Mouse (Mus musculus): ENCODE results near the gene Nxph3.

GRCm38 (mm10) chr11:95516491-95516911, 2.1 kb upstream of the Nxph3 start:
- TF ChIP-seq CTCF (IDR thresholded peaks at IDR 0.05; ENCODE audit: extremely low read depth, insufficient read depth, low read length): no peak
- no peak for TF ChIP-seq POLR2A (IDR thresholded peaks at IDR 0.05; ENCODE audit: extremely low read depth, insufficient read depth, low read length)
